Mouse (Mus musculus) retina, postnatal 7 days (tissue): ENCODE results near the gene 1700025C18Rik.

Experiments
- DNase-seq: peaks from one replicate; pipeline ENCODE4 v3.0.0-alpha.2; 2012; ENCODE audit warnings: low read depth, low spot score

Gene 1700025C18Rik

DNA sequence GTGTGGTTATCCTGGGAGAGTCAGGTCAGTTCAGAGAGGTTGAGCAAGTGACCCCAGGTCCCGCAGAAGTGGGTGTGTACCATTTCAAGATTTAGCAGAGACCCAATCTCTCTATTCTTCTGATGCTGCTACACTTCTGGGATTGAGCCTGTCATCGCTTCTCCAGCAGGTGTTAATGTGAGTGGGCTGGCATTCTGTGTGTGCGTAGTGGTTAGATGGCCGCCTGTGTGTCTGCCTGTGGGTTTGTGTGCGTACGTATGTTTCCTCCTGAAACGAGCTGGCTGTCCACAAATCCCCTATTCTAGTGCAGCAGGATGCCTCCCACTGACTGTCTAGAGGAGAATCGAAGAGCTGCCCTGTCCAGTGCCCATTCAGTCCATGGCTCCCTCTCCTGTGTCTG, 12.5 kb downstream of the 1700025C18Rik start:
- DNase-seq: no peak

DNA sequence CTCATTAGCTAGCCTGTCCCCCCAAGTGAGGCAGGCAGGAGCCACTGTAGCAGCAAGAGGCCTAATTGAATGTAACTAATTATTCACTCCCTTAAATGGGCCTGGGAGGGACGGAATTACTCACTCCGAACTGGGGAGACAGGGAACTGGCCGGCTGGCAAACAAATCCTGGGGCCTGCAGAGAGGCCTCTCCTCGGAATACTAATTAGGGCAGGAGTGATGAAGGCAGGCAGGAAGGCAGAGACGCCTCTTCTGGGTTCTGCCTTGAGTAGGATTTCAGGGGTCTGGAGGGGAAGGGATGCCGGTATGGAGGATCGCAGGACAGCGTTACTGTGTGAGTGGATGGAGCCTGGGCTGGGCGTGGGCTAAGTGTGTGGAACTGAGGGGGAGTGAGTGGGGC, 13.5 kb downstream of the 1700025C18Rik start:
- DNase-seq: no peak

DNA sequence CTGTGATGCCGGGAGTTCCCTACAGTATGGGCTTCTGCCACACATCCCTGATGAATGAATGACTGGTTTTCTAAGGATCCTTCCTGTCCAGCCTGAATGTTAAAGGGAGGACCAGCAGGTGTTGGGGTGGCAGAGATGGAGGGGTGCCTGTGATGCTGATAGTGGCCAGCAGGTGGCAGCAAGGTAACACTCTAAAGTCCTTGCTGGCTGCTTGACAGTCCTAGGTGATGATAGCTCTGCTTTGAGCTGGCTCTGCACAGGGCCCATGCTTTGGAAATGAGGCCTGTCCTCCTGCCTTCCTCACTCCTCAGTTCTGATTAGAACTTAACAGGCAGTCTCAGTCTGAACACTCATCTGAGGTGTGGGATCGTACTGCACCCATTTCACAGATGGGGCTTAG, 15.6 kb downstream of the 1700025C18Rik start:
- peak; percentile 63 for DNase-seq

DNA sequence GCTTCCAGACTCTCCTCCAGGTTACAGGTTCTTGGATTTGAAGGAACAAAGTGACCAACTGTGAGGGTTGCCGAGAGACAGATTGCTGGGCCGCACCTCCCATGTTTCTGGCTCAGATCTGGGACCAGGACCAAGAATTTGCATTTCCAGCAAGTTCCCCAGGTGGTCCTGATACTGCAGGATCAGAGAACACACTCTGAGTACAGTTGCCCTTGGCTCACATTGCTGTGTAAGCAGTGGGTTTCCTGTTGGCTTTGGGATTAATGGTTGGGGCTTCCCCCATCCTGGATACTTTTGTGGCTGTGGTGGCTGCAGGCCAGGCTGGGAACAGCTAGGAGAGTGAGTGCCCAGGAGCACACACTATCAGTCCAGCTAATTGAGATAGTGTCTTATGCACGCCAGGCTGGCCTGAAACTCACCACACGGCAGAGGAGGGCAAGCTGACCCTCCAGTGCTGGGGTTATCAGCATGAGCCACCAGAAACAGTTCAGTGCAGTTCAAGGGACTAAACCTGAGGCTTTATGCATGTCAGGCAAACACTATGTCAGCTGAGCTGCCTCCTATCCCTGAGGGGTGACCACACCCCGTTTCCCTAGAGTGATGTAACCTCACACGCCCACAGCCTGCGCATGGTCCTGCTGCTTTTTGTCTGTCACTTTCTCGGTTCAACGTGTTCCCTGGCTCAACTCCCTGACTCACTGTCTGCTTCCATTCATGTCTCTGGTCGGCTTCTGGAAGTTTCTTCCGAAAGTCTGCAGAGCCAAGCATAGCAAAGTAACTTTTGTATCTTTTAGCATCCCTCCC, 16.3 kb downstream of the 1700025C18Rik start:
- no peak for DNase-seq

DNA sequence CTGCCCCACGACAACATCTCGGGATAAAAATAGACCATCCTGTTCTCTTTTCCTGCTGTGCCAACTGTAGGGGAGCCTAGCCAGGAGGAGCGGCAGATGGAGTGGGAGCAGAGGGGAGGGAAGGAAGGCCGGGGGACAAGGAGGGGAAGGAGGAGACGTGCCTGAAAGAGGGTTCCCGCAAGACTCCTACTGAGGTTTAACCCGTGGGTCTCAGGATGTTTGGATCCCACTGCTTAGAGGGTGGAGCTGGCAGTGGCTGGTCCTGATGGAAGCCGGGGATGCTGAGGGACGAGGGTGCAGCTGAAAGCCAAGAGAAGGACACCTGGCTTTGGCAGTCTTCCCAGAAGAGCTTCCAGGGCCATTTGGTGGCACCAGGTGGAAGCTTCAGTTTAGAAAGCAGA, 17.2 kb downstream of the 1700025C18Rik start:
- no peak for DNase-seq

DNA sequence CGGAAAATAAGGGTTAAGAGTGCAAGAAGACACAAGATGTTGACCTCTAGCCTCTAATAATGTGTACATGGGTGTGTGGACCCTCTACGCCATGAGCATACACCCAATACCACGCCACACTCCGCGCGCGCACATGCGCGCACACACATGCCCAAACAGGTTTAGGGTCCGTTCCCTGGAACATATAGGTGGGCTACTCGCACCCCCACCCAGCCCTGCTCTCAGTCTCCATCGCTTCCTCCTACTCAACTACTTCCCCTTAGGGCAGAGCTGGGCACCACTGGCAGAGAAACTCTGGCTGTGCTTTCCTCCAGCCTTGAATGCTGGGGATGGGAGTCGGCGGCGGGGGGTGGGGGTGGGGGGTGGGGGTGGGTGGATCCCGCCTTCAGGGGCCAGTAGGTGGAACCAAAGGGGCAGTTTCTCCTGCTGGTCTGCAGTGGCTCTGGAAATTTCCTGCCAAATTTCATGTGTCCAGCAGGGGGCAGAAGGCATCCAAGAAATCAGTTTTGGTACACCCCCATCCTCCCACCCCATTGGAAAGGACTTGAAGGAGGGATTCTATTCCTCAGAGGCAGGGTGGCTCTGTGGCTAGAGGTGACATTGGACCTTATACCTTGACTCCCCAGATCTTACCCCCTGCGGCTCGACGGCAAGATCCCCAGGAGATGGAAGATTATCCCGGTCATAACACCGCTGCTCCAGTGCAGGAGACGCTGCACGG, 20.3 kb downstream of the 1700025C18Rik start:
- DNase-seq: peak; percentile 63

DNA sequence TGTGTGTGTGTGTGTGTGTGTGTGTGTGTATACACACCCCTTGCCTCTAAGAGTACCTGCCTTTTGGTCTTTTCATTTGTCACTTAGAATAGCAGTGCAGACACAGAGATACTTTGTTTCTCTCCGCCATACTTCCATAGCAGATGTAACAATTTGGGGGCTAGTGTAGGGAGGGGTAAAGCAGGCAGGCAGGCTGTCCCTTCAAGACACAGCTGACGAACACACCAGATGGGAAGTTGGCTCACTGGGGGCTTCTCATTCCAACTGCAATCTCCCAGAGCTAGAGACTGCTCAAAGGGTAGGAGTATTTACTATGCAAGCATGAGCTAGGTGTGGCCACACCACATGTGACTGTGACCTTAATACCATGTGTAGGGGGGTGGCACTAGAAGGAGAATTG, 21.7 kb downstream of the 1700025C18Rik start:
- DNase-seq: no peak

DNA sequence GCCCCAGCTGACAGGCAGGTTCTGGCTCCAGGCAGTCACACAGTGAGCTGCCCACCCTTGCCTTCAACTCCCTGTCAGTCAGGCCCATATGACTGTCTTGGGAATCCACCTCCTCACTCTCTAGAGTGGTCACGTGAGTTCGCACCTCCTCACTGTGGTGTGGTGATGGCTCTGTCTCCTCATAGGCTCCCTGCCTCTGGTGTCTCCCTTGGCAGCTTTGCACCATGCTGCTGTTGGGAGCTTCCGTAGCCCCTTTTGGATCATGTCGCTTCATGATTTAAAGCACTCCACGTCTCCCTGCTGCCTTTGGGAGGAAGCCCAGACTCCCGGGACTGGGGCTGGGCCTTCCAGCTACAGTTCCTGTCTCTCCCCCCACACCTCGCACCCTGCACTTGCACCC, 26.1 kb downstream of the 1700025C18Rik start:
- no peak for DNase-seq

DNA sequence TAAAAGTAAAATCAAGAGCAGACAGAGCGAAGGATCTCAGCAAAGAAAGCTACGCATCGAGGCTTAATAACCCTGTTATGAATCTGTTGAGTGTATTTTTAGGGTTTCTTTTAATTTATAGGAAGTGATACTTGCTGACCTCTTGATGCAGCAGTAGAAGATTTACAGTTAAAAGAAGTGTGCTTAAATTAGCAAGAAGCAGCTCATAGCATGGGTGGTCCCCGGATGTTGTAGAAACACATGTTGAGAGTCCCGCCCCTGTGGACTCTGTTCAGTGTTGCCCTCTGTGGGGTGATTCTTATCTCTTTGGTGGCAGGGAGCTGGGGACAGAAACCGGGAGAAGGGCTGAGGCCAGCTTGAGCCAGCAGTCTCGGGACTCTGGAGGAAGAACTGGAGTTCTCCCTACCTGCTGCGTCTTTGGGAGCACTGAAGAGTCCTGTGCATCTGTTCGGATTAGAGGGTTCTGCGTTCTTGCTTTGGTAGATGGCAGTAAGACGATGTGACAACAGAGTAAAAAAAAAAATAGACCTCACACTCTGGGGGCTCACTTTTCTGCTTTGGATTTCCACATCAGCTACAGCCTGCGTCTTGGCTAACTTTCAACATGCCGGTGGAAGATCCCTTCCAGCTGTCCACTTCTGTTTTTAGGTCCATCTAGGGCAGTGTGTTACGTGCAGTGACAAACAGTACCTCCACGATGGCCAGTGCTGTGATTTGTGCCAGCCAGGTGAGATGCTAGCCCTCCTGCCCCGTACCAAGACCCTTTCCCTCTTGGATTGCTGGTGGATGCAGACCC, 28.7 kb downstream of the 1700025C18Rik start:
- no peak for DNase-seq

DNA sequence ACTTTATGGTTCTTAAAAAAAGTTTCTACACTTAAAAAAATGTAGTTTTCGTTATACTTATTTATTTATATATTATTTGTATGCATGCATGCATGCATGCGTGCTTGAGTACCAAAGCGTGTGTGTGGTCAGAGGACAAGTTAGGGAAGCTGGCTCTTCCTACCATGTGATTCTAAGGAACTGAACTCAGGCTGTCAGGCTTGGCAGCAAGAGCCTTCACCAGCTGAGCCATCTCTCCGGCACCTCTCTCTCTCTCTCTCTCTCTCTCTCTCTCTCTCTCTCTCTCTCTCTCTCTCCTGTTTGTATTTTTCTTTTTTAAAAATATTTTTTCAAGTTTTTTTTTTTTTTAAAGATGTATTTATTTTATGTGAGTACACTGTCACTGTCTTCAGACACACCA, 30.6 kb downstream of the 1700025C18Rik start:
- no peak for DNase-seq

DNA sequence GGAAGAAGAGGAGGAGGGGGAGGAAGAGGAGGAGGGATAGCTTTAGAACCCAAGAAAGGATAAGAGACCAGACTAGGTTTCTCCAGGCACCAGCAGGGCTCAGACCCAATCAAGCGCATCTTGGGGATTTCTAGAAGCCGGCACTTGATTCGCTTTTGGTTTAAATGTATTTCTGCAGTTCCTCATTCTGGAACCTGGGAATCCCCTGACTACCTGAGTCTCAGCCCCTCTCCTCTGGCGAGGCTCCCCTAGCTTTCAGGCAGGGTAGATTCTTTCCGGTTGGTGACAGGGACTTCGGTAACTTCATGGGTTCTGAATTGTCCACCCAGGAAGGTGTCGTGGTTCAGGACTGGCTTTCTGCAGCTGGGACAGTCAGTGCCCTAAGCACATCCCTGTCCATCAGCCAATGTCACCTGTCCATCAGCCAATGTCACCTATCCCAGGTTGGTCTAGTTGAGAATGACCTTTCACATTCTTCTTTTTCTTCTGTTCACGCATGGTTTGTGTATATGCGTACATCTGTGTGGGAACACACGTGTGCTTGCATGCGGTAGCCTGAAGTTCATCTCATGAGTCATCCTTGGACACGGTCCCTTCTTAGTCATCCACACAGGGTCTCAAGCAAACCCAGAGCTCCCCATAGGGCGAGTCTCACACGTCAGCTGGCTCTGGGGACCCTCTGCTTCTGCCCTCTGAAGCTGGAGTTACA, 34.0 kb downstream of the 1700025C18Rik start:
- DNase-seq: no peak

DNA sequence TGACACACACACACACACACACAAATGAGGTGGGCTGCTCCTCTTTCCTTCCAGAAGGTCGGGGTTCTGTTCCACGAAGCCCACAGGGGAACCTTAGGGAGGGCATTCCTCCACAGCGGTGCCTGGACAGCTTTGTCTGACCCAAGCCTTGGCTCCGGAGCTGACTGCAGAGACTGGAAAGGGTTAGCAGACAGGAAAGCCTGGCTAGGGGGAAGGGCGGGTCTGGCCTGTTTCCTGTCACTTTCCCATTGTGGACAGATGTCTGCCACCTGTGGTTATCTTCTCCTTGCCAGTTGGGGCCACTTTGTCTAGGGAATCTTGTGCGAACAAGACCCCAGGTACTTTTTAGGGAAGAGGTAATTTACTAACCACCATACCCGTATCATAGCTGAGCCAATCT, 34.6 kb downstream of the 1700025C18Rik start:
- DNase-seq: no peak

DNA sequence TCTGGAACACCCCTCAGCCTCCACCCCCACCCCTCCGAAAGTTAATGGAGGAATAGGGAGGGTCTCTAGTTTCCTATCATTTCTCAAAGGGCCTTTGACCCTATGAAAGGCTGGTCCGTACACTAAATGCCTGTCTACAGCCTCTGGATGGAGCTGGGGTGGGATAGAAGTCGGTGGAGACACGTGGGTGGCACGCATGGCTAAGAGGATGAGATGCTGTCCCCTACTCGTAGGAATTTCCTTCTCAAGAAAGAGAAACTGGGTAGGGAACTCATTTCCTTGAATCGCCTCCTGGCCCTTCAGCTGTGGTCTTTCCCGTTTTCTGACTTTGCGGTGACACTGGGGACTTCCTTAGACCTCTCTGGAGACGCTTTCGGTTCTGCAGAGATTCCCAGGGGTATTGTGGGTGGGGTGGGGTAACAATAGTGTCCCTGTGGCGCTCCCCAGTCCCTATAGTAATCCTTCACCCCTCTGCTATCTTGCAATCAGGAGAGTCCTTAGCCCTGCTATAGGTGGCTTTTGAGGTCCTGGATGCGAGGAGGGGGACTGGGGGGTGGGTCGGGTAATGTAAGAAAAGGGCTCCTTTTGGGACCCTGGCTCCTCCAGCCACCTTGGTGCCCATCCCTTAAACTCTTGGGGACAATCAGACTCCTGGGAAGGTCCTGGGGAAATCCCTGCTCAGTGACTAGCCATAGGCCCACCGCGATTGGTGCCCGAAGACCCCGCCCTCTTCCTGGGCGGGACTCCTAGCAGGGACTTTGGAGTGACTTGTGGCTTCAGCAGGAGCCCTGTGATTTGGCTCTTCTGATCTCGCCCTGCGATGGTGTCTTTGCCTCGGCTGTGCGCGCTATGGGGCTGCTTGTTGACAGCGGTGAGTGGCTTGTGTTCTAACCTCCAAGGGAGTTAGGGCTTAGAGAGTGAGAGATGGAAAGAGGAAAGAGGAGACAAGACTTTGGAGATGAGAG, 35.4 kb downstream of the 1700025C18Rik start, which contains the start of gene Cd40:
Gene Cd40 (plus strand): TSS at position 740 of the 965 bp plus-strand sequence.
- no peak for DNase-seq

DNA sequence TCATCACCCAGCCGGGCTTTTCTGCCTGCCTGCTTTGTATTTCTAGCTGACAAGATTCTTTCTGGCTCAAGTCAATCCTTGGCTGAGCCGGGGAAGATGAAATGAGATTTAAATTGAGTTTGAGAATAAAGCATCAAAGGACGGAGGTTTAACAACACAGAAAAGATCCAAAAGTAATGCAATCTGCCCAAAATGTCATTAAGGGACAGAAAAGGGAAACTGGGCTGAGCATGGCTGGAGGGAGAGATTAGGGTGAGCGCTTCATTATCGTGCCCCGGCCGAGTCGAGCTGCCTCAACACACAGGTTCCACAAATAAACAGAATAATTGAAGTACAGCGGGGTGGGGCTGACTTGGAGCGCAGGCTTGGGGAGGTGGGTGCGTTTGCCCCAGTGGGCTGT, 39.0 kb downstream of the 1700025C18Rik start:
- DNase-seq: no peak

DNA sequence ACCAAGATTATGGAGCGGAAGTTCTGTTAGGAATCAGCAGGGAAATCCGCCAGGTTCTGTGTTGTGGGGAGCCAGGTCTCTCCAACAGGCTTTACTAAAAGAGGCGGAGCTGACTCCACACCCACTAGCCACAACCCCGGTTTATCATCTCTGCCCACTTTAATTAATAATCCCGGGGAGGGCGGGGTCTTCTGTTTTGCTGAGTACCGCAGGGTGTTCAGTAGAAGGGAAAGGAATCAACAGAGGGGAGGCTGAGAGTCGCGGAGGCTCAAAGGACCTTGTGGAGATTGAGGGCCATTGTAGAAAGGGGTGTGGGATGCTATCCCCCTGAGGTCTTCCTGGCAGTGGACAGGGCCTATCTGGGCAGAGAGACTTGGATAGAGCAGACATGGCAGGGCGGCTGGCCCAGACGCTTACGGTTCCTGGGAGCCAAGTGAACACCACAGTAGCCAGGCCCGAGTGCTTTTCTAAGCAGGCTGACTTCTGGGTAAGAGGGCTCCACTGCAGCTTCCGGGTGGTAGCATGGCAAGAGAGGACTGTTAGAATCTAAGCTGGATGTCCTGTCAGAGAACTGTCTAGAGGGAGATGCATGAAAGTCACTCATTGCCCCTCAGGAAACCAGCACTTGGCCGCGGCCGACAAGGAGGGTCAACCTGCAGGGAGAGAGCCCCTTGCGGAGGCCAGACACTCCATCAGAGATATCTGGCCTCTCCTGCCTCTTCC, 39.6 kb downstream of the 1700025C18Rik start:
- no peak for DNase-seq

DNA sequence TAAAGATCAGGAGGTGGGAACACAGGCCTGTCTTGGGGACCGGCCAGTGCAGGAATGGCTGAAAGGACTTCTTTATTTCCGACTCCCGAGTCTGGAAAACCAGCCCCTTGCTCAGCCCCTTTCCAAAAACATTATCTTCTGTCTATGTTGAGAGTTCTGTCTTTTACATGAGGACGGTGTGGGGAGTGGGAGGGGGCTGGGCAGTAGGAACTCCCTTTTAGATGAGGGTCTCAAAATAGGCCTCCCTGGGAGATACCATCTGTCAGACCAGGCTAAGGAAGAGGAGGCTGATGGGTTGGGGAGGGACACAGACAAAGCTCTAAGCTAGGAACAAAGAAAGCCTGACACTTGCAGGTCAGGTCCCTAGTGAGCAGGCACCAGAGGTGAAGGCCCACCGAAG, 41.5 kb downstream of the 1700025C18Rik start:
- no peak for DNase-seq

DNA sequence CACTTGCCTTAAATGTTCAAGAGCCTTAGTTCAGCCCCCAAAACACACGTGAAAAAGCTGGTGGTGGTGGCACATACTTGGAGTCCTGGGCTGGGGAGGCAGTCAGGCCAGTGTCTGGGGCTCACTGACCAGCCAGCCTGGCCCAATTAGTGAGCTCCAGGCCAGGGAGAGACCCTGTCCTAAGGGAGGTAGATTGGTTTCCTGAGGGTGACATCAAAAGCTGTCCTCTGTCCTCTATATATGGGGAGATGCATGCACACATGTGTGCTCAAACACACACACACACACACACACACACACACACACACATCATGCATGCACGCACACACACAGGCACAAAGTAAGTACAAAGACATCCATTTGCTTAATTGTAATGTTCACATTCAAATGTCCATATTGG, 46.8 kb downstream of the 1700025C18Rik start:
- no peak for DNase-seq

DNA sequence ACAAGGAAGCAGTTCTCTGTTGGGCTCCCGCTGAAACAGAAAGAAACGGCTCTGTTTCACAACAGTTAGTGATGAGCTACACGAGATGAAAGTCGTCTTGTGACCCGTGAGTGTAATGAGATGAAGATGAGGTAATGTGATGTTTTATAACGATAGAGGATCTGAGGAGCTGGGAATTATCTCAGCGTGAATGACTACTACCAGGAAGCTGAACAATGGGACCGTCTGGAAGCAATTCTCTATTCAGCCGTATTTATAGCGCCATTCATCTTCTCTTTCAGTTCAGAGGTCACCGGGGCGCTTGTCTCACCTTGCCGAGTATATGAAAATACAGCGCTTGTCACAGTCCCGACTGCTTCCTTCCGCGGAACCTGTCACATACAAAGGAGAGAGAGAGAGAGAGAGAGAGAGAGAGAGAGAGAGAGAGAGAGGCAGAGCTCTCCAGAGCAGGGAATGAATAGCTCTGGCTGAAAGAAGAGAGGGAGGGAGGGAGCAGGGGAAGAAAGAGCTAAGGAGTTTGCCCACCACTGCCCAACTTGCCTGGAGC, 47.4 kb downstream of the 1700025C18Rik start:
- no peak for DNase-seq

DNA sequence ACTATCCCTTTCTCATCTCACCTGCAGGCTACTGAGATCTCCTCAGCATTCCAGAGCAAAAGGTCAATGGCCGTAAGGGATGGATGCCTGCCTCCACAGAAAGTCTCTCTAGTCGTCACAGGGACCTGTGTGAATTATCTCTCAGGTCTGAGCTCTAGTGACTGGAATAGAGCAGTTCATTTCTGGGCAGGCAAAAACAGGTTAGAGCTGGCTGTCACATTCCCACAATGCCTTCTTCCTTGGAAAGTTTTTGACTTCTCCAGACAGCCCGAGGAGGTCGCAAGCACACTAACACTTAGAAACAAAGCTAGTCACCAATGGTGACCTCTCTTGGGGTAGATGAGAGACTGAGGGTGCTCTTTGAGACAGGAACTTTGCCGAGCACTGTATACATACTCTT, 48.4 kb downstream of the 1700025C18Rik start:
- no peak for DNase-seq
